Mouse (Mus musculus) c-Kit-positive CD71-positive TER-119-positive erythroid progenitor cells, embryonic 14.5 days (primary cell): Measurements from ENCODE around the gene Nlgn2.
"Not testable (repeated sequence)": the region's sequence is repeated elsewhere in the genome, so short reads cannot be mapped to it uniquely, and the experiment has no call there.

ENCODE experiments used
- DNase-seq: peaks from one replicate; pipeline ENCODE4 v3.0.0-alpha.2; 2013; ENCODE audit warnings: low spot score

The Nlgn2 gene

GRCm38 (mm10) chr11:69863729-69864128 lies 26.1 kb upstream of the Nlgn2 start:
- DNase-seq = not testable (repeated sequence)

- DNase-seq = no peak
Observed at GRCm38 (mm10) chr11:69858113-69858998, 20.8 kb upstream of the Nlgn2 start, which contains the start of gene Tnk1. Gene Tnk1, minus strand, starts transcription at chr11:69858730.

- DNase-seq = no peak
Observed at GRCm38 (mm10) chr11:69855347-69855746, 17.8 kb upstream of the Nlgn2 start.

- no peak for DNase-seq
Observed at GRCm38 (mm10) chr11:69854680-69855079, 17.1 kb upstream of the Nlgn2 start.

GRCm38 (mm10) chr11:69853994-69854393 lies 16.4 kb upstream of the Nlgn2 start:
- DNase-seq = peak; percentile 98

GRCm38 (mm10) chr11:69850754-69851153 lies 13.2 kb upstream of the Nlgn2 start:
- DNase-seq = no peak

GRCm38 (mm10) chr11:69849884-69850283 lies 12.3 kb upstream of the Nlgn2 start:
- no peak for DNase-seq

- no peak for DNase-seq
Observed at GRCm38 (mm10) chr11:69849128-69849527, 11.5 kb upstream of the Nlgn2 start.

- DNase-seq = no peak
Observed at GRCm38 (mm10) chr11:69848021-69848420, 10.4 kb upstream of the Nlgn2 start.

- DNase-seq = peak; percentile 53
Observed at GRCm38 (mm10) chr11:69846738-69847688, 9.4 kb upstream of the Nlgn2 start.

GRCm38 (mm10) chr11:69846198-69846680 lies 8.7 kb upstream of the Nlgn2 start, which contains the start of gene Plscr3:
Gene Plscr3, plus strand, starts transcription at chr11:69846376.
- peak; percentile 86 for DNase-seq

GRCm38 (mm10) chr11:69838714-69839104 lies 1.1 kb upstream of the Nlgn2 start:
- DNase-seq = peak; percentile 38

- DNase-seq = peak; percentile 97
Observed at GRCm38 (mm10) chr11:69837952-69838713, 549 bp upstream of the Nlgn2 start, which contains the start of gene Tmem256. Gene Tmem256, plus strand, starts transcription at chr11:69838514.

- no peak for DNase-seq
Observed at GRCm38 (mm10) chr11:69836703-69837576, 644 bp downstream of the Nlgn2 start.

- no peak for DNase-seq
Observed at GRCm38 (mm10) chr11:69835966-69836335, 1.6 kb downstream of the Nlgn2 start.

GRCm38 (mm10) chr11:69835326-69835965 lies 2.1 kb downstream of the Nlgn2 start:
- DNase-seq = no peak

- DNase-seq = peak; percentile 57
Observed at GRCm38 (mm10) chr11:69834001-69834549, 3.5 kb downstream of the Nlgn2 start.

GRCm38 (mm10) chr11:69833554-69833953 lies 4.0 kb downstream of the Nlgn2 start:
- no peak for DNase-seq

- no peak for DNase-seq
Observed at GRCm38 (mm10) chr11:69828832-69829231, 8.8 kb downstream of the Nlgn2 start.

- DNase-seq = no peak
Observed at GRCm38 (mm10) chr11:69823456-69823855, 14.1 kb downstream of the Nlgn2 start.
